Mouse (Mus musculus): ENCODE measurements at regions not wholly inside any gene's neighbourhood (a gene's known extent, or its start where the extent isn't known, plus 50 kb on each side); places are given as distances from the start of the nearest gene placed in this dataset.

DNA sequence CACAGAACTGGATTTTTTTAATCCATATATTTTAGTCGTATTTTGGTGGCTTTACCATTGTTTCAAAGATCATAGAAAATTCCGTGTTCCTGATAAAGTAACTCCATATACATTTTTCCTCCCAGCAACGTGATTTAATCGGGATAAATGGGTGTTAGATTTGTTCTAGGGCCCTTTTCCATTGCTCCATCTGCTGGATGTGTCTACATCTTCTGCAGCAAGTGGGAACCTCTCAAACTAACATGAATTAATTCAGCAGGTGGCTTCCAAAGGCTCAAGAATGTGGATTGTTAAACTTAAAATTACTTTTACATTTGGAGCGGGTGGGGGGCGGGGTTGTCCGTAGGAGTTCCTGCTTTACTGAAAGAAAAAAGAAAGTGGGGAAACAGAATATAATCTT is 2070.9 kb upstream of the Tenm3 start:
- Histone ChIP-seq H3K9me3 (ENCODE audit: low read length) (no peaks in the 10 kb centered on the region), H3K4me3 (ENCODE audit: low read depth, low read length) (peak overlapping the region; percentile 75), H3K4me2 (ENCODE audit: low read depth) (peak overlapping the region; percentile 98), H3K27me3 (ENCODE audit: insufficient read depth, low read length) (no peaks in the 10 kb centered on the region), H3K27ac (ENCODE audit: low read depth, low read length) (no peak overlapping the region), H3K9ac (no peak overlapping the region), H3K36me3 (ENCODE audit: insufficient read depth) (no peaks in the 10 kb centered on the region), H3K4me1 (ENCODE audit: insufficient read depth) (0 out of 2 replicates have a peak, but pooled peaks cover 4% of the 10 kb centered on the region)
- TF ChIP-seq CTCF (IDR thresholded peaks at IDR 0.05; ENCODE audit: low read depth) = peak; percentile 42; the same call in 1 of the 2 replicates
- WGBS = 9% methylated on average over 7 of the region's 7 CpGs
- ATAC-seq (no peak), DNase-seq (peak; percentile 26)

GRCm38 (mm10) chr8:50878198-50878597 is 2034.4 kb upstream of the Tenm3 start:
- H3K4me2 ChIP-seq (ENCODE audit: low read depth) = no peak overlapping the region
- DNase-seq (no peak), ATAC-seq (no peak)
- H3K27me3 ChIP-seq (ENCODE audit: insufficient read depth, low read length) = no peaks in the 10 kb centered on the region
- H3K4me3 ChIP-seq (ENCODE audit: low read depth, low read length) = no peak overlapping the region
- TF ChIP-seq CTCF (IDR thresholded peaks at IDR 0.05; ENCODE audit: low read depth) = no peak; the same call in 1 of the 2 replicates
- 87% methylated on average over 5 of the region's 5 CpGs for WGBS
- no peaks in the 10 kb centered on the region for H3K4me1 ChIP-seq (ENCODE audit: insufficient read depth)
- H3K27ac ChIP-seq (ENCODE audit: low read depth, low read length) = no peak overlapping the region
- H3K36me3 ChIP-seq (ENCODE audit: insufficient read depth) = no peaks in the 10 kb centered on the region
- H3K9me3 ChIP-seq (ENCODE audit: low read length) = no peaks in the 10 kb centered on the region
- no peak overlapping the region for H3K9ac ChIP-seq
